Mouse (Mus musculus): ENCODE measurements around the gene Oxa1l.

Oxa1l gene

DNA sequence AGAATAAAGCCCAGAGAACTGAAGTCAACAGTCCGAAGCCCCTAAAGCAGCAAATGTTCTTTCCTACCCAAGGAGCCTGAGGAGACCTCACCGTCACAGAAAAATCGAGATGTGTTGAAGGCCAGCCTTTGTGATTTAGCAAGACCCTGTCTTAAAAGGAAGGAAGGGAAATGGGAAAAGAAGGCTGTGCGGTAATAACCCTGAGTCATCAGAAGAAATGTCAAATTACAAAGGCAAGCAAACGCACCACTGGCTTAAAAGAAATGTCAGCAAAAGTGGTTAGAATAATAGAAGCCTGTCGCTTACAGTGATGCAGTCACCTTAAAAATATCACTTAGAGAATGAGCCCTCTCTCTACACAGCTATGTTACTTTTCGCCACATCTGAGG lies 37.9 kb downstream of the Oxa1l start:
- in situ Hi-C loops (cut with MboI; ENCODE audit: low pct_unique_long_range_greater_than_20kb in 1 of 2, low sequenced_read_pairs in 2 of 2, unreplicated experiment in 1 of 2): no loop called here

DNA sequence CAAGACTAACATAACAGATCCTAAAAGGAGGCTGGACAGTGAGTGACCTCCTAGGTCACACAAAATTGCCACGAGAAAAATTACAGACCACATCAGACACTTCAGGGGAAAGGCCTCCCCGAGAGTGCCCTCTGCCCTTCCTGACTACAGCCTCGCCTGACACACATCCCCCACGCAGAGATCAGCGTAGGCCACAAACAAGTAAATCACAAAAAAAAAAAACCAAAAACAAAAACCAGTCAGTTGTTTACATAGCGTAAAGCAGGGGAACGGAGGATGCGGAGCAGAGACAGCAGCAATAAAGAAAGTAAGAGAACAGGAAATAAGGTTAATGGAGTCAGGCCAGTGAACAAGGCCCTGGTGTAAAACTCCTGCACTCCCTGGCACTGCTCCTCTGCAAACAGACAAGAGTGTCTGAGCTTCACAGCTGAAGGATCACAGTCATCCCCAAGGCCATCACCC lies 38.3 kb downstream of the Oxa1l start:
- in situ Hi-C loops (cut with MboI; ENCODE audit: low pct_unique_long_range_greater_than_20kb in 1 of 2, low sequenced_read_pairs in 2 of 2, unreplicated experiment in 1 of 2): no loop called here

DNA sequence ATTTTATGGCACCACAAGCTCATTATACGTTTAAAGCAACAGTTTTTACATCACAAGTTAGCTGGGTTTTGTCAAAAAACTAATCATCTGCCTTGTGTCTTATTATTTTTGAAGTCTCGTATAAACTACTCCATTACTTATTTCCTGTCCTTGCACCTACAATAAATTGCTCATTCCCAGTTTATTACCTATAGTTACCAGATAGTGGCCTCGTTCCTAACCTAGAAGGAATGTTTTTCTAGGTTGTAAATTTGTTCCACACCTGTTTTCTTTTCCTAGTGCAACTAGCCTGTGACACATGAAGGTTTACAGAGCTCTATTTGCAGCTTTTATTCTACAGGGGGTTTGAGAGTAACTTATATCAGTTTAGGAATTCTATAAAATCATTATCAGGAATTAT lies 41.1 kb downstream of the Oxa1l start:
- in situ Hi-C loops (cut with MboI; ENCODE audit: low pct_unique_long_range_greater_than_20kb in 1 of 2, low sequenced_read_pairs in 2 of 2, unreplicated experiment in 1 of 2): no loop called here

DNA sequence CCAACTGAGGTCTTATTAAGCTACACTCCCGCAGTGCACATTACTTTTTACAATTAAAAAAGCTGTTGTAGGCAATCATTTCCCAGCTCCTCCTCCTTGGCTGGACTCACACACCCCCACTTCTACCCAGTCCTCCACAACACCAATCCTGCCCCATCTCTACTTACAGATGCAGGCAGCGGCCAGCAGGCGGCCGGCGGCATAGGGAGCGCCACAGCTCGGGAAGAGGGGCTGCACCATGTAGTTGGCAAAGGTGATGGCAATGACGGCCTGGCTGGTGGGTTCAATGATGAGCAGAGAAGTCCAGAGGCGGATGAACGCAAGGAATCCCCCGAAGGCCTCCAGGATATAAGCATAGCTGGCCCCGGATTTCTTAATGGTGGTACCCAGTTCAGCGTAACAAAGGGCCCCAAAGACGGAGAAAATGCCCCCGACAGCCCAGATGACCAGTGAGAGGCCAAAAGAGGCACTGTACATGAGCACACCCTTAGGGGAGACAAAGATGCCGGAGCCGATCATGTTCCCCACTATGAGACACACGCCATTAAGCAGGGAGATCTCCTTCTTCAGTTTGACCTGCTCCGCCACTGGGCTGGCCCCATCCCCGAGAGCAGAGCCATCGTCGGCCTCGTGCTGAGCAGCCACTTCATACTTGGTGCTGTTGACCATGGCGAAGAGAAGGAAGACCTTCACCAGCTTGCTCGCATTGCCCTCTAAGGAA lies 47.9 kb downstream of the Oxa1l start:
- in situ Hi-C loops (cut with MboI; ENCODE audit: low pct_unique_long_range_greater_than_20kb in 1 of 2, low sequenced_read_pairs in 2 of 2, unreplicated experiment in 1 of 2): no loop called here

DNA sequence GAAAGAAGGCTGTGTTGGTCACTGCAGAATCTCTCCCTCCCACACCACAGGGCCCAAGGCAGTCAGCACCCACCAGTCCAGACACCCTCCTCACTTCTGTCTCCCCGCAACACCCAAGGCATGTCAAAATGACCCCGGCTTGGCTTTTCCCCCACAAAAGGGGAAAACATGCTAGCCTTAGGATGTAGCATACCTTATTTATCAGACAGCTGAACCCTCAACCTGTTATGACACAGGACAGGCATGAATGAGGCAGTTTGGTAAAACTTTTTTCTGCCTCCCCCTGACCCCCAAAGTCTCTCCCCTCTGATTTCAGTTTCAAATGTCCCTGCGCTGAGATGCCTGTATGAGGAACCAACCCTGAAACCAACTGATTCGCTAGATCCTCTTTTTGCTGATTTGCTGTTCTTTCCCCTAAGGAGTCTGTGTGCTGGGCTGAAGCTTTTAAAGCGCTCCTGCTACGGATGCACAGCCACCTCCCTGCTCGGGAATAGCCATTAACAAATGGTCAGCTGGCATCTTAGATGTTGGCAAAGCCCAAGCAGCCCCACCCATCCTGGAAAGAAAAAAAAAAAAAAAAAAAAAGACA lies 48.5 kb downstream of the Oxa1l start:
- in situ Hi-C loops (cut with MboI; ENCODE audit: low pct_unique_long_range_greater_than_20kb in 1 of 2, low sequenced_read_pairs in 2 of 2, unreplicated experiment in 1 of 2): no loop called here

DNA sequence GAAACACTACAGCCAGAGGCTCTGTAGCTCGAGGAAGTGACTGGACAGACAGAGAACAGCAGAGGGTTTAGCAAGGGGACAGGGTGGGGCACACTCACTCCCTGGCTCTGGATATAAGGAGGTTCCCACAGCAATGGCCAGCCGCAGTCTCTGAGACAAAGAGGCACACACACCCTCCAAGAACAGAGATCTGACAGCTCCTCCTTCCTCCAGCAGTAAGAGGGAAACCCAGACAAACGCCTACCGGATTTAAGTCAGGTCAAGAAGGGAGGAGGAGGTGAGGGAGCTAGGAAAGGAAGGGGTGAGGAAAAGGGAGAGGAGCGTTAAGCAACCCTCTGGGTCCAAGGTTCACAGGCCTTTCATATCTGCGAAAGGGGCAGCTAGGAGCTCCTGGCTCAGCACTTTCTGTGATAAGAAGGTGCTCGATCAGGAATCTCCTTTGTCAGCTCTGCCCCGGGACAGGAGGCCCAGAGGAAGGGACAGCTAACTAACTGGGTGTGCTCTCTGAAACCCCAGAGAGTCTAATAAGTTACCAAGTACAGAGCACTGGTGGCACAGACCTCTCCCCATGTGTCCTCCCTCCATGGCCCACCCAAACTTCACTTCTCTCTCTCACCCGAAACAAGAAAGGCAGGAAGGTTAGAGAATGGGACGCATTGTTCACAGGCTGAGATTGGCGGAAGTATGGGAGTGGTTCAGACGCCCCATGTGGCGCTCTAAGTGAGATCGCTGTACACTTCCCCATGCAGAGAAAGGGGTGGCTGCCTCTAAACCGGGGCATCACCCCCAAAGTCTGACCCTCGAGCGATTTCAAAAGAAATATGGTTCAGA lies 49.6 kb downstream of the Oxa1l start:
- in situ Hi-C loops (cut with MboI; ENCODE audit: low pct_unique_long_range_greater_than_20kb in 1 of 2, low sequenced_read_pairs in 2 of 2, unreplicated experiment in 1 of 2): no loop called here

DNA sequence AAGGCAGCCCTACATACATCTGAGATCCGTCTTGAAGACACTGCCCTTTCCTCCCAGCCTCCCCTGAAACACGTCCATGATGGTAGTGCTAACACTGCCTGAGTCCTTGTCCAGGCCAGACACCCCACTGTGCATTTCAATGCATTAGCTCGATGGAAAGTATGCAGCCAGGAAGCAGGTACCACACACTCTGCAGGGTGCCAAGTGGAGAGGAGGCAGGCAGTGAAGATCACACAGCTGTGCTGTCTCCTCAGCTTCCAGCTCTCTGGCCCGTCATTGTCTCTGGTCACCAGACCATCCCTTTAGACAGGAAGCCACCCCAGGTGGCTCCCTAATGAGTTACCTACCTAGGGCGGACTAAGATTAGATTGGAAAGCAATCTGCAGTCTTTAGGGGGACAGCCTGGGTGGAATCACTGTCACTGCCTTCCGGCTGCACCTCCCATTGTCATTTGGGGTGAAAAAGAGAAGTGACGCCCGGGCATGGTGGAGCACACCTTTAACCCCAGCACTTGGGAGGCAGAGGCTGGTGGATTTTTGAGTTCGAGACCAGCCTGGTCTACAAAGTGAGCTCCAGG lies 51.5 kb downstream of the Oxa1l start:
- in situ Hi-C loops (cut with MboI; ENCODE audit: low pct_unique_long_range_greater_than_20kb in 1 of 2, low sequenced_read_pairs in 2 of 2, unreplicated experiment in 1 of 2): no loop called here

DNA sequence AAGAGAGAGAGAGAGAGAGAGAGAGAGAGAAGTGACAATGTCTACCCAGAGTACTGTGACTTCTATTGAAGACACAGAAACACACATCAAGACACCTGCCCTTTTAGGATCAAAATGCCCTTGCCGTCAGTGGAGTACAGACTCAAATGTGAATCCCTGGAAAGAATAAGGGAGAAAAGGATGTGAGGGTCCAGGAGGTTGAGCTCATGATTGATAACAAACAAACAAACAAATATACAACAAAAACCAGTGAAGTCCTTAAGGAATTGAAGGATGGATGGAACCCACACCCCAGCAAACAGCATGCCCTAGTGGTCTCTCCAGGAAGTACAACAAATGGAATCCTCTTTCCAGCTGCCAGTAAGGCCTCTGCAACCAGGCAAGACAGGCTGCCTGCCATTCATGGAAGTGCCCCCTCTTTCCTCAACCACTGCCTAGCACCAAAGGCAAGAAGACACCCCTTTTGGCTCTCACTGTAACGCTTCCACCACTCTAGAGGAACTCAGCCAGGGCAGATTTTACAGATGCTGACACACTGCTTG lies 52.1 kb downstream of the Oxa1l start:
- in situ Hi-C loops (cut with MboI; ENCODE audit: low pct_unique_long_range_greater_than_20kb in 1 of 2, low sequenced_read_pairs in 2 of 2, unreplicated experiment in 1 of 2): no loop called here

DNA sequence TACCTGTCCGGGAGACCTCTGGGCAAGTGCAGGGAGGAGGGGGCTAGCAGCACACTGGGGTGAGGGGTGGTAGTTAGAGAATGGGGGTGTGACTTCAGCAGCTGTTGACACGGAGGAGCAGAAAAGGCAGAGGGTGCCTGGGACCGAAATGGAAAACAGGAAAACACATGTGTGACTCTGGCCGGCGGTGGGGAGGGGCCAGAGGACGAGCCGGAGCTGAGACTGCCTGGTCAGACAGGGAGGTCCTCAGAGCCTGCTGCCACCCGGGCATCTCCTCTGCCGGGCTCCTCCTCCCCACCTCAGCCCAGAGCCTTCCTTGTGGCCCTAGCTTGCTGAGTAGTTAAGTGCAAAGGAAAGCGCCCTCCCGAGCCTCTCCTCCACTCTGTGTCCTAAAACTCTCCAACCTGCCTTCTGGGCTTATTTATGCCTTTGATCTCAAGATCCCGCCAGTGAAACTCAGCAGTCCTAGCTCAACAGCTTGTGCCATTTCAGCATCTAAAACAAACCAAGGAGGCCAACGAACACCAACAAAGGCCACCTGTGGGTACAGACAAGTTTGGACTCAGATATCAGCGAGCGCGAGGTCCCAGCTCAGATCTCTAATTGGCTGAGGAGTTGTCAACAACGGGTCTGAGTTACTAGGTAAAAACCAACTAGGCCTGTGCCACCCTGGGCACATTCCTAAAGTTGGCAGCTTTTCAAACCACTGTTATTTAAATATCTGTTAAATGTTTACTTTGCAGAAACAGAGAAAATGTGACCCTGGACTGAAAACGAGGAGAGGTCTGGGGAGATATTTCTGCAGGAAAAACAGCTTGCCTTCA lies 53.5 kb downstream of the Oxa1l start:
- in situ Hi-C loops (cut with MboI; ENCODE audit: low pct_unique_long_range_greater_than_20kb in 1 of 2, low sequenced_read_pairs in 2 of 2, unreplicated experiment in 1 of 2): no loop called here

DNA sequence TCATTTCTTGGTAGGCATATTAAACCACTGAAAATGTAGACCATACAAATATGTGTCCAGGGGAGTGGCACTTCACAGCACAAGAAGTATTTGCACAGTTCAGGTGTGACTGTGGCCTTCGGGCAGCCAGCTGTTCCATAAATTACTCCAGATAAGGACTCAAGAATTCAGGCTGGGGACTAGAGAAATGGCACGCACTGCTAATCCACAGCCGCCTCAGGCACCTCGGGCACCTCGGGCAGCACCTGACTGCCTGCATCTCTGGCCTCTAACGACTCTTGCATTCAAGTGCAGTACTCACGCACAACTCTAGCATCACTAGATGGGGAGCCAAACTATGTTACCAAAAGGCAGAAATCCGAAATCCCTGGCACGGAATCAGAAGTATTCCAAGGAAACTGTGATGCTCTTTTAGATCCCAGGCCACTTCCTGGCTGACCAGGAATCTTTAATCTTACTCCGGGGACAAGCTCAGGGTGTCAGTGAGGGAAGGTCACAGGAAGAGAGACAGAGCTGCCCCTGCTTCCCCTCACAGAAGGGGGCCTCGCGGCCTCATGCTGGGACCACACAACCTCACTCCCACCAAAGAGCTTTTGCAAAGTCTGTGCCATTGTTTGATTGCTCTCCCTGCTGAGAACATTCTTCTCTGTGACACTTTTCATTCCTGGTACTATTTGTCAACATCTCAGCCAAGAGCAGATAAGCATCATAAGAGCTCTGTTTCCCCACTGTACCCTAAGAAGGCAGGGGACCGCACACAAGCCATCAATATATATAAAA lies 54.8 kb downstream of the Oxa1l start:
- in situ Hi-C loops (cut with MboI; ENCODE audit: low pct_unique_long_range_greater_than_20kb in 1 of 2, low sequenced_read_pairs in 2 of 2, unreplicated experiment in 1 of 2): no loop called here

DNA sequence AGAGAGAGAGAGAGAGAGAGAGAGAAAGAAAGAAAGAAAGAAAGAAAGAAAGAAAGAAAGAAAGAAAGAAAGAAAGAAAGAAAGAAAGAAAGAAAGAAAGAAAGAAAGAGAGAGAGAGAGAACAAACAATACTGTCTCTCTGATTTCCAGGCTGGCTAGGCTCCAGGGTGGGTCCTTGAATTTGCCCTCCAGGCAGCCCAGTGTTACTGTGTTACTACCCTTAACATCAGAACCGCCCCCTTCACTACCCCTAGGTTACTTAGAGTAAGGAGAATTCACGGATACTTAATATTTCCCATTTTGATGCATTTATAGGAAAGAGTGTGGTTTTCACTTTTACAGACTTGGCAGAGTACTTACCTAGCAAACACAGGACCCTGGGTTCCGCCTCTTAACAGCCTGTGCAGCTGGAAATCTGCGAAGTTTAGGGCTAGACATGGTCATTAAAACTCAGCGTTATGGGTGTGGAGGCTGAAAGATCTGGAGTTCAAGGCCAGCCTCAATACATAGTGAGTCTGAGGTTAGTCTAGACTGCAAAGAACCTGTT lies 55.7 kb downstream of the Oxa1l start:
- in situ Hi-C loops (cut with MboI; ENCODE audit: low pct_unique_long_range_greater_than_20kb in 1 of 2, low sequenced_read_pairs in 2 of 2, unreplicated experiment in 1 of 2): no loop called here

DNA sequence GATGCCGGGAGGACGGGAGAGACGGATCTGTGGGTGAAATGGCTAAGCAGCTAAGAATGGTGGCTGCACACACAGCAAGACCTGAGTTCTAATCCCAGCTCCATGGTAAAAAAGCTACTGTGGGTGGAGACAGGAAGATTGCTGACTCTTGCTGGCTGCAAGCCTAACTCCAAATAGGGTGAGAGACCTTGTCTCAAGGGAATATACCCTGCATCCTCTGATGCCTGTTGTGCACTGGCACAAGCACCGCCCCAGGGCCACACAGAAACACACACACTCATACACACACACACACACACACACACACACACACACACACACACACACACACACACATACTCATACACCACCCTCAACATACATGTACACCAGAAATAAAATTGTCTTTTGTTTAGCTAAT lies 56.2 kb downstream of the Oxa1l start:
- in situ Hi-C loops (cut with MboI; ENCODE audit: low pct_unique_long_range_greater_than_20kb in 1 of 2, low sequenced_read_pairs in 2 of 2, unreplicated experiment in 1 of 2): no loop called here

DNA sequence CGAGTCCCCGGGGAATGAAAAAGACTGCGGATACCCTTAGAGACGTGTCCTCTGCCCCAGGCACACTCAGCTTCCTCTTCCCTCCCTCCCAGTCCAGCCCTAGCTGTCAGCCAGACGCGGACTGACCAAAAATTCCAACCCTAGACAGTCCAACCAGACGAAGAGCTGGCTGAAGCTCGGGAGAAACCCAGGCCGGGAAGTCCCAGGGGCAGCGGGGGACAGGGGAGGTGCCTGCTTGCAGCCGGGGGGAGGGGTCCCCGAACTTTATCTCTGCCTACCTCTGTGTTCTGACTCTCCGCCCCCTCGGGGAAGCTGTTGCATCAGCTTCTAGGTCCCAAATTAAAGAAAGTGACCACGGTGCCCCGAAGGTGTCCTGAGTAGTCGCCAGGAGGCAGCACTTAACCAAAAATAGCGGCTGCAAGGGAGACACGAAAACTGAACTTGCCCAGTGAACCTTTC lies 57.0 kb downstream of the Oxa1l start, which contains the start of gene Slc7a7:
Slc7a7 (minus strand) TSS at position 158 of the 459 bp plus-strand sequence.
- in situ Hi-C loops (cut with MboI; ENCODE audit: low pct_unique_long_range_greater_than_20kb in 1 of 2, low sequenced_read_pairs in 2 of 2, unreplicated experiment in 1 of 2): no loop called here

All from mouse embryonic stem cell (cell line).